Mouse (Mus musculus): Measurements from ENCODE around the gene Maml3.

Maml3 gene

GRCm38 (mm10) chr3:51742405-51742804 is 362.5 kb downstream of the Maml3 start:
- no peak for DNase-seq (ENCODE audit: low spot score)

GRCm38 (mm10) chr3:51741824-51742223 is 363.1 kb downstream of the Maml3 start:
- DNase-seq (ENCODE audit: low spot score): no peak

- no peak for DNase-seq (ENCODE audit: low spot score)
Measured at GRCm38 (mm10) chr3:51739835-51740112, 365.1 kb downstream of the Maml3 start.

- peak; percentile 57 for DNase-seq (ENCODE audit: low spot score)
Measured at GRCm38 (mm10) chr3:51739049-51739834, 365.6 kb downstream of the Maml3 start.

- DNase-seq (ENCODE audit: low spot score): no peak
Measured at GRCm38 (mm10) chr3:51733685-51734084, 371.2 kb downstream of the Maml3 start.

GRCm38 (mm10) chr3:51731949-51732636 is 372.8 kb downstream of the Maml3 start:
- no peak for DNase-seq (ENCODE audit: low spot score)

- DNase-seq (ENCODE audit: low spot score): no peak
Measured at GRCm38 (mm10) chr3:51730662-51731061, 374.2 kb downstream of the Maml3 start.

GRCm38 (mm10) chr3:51729109-51729918 is 375.6 kb downstream of the Maml3 start:
- DNase-seq (ENCODE audit: low spot score): no peak

GRCm38 (mm10) chr3:51728456-51728855 is 376.4 kb downstream of the Maml3 start:
- DNase-seq (ENCODE audit: low spot score): no peak

- no peak for DNase-seq (ENCODE audit: low spot score)
Measured at GRCm38 (mm10) chr3:51727968-51728367, 376.9 kb downstream of the Maml3 start.

- no peak for DNase-seq (ENCODE audit: low spot score)
Measured at GRCm38 (mm10) chr3:51727487-51727886, 377.4 kb downstream of the Maml3 start.

- DNase-seq (ENCODE audit: low spot score): no peak
Measured at GRCm38 (mm10) chr3:51726257-51726656, 378.6 kb downstream of the Maml3 start.

GRCm38 (mm10) chr3:51719982-51720381 is 384.9 kb downstream of the Maml3 start:
- no peak for DNase-seq (ENCODE audit: low spot score)

GRCm38 (mm10) chr3:51719373-51719772 is 385.5 kb downstream of the Maml3 start:
- no peak for DNase-seq (ENCODE audit: low spot score)

- no peak for DNase-seq (ENCODE audit: low spot score)
Measured at GRCm38 (mm10) chr3:51717909-51718308, 387.0 kb downstream of the Maml3 start.

- DNase-seq (ENCODE audit: low spot score): no peak
Measured at GRCm38 (mm10) chr3:51717455-51717854, 387.4 kb downstream of the Maml3 start.

- no peak for DNase-seq (ENCODE audit: low spot score)
Measured at GRCm38 (mm10) chr3:51714469-51714868, 390.4 kb downstream of the Maml3 start.

- DNase-seq (ENCODE audit: low spot score): no peak
Measured at GRCm38 (mm10) chr3:51713233-51713632, 391.6 kb downstream of the Maml3 start.

- DNase-seq (ENCODE audit: low spot score): no peak
Measured at GRCm38 (mm10) chr3:51712382-51712781, 392.5 kb downstream of the Maml3 start.

- DNase-seq (ENCODE audit: low spot score): peak; percentile 83
Measured at GRCm38 (mm10) chr3:51708746-51709411, 396.0 kb downstream of the Maml3 start.

GRCm38 (mm10) chr3:51708375-51708745 is 396.5 kb downstream of the Maml3 start:
- no peak for DNase-seq (ENCODE audit: low spot score)

- no peak for DNase-seq (ENCODE audit: low spot score)
Measured at GRCm38 (mm10) chr3:51705220-51705619, 399.7 kb downstream of the Maml3 start.
